Mouse (Mus musculus): ENCODE results near the gene Stk38. TPM values are rescaled to one million over a fixed set of nuclear protein-coding genes. Genes with fewer than 3 reads are reported as not detected.

Stk38 gene
- total RNA-seq, 1 experiment: 78.0 TPM

DNA sequence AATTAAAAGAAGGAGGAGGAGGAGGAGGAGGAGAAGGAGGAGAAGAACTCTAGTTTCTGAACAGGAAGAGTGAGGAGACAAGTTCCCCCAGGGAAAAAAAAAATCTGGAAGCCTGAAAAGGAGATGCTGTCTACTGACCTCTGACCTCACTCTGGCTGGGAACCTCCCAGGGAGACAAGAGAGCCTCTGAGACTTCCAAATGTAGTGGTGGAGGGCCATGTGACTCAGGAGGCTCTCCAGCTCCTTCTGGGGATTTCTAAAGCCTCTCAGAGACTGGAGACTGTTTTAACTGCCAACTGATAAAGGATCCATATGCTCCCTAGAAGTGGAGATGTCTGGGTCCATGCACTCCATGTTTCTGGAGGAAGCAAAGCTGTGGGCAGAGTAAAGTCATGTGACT lies 6.4 kb upstream of the Stk38 start:
- in situ Hi-C loops (cut with MboI; ENCODE audit: low sequenced_read_pairs in 2 of 2, unreplicated experiment in 2 of 2): no loop called here
- Histone ChIP-seq H3K9ac (ENCODE audit: insufficient read depth, low read depth, low read length, poor library complexity, severe bottlenecking) (no peak overlapping the region), H3K36me3 (ENCODE audit: control insufficient read depth, insufficient read depth, low read length, poor library complexity, severe bottlenecking) (no peaks in the 10 kb centered on the region), H3K4me1 (ENCODE audit: control insufficient read depth in 2 of 2, insufficient read depth in 2 of 2, low read length in 2 of 2, poor library complexity in 1 of 2) (peaks cover 9 to 23% of the 10 kb centered on the region in 2 experiments), H3K4me3 (ENCODE audit: insufficient read depth in 1 of 2, low read depth in 1 of 2, low read length in 2 of 2, poor library complexity in 1 of 2, severe bottlenecking in 1 of 2) (no peak overlapping the region), H3K9me3 (ENCODE audit: control insufficient read depth, insufficient read depth, low read depth, low read length) (no peaks in the 10 kb centered on the region), H3K27ac (ENCODE audit: insufficient read depth, low read depth, low read length, poor library complexity, severe bottlenecking) (no peak overlapping the region; the same call in 1 of the 2 replicates)
- no peak for DNase-seq (ENCODE audit: low read depth, low spot score)
- TF ChIP-seq ZNF384 (IDR thresholded peaks at IDR 0.05; ENCODE audit: low read depth, low read length) (no peak), ZC3H11A (IDR thresholded peaks at IDR 0.05; ENCODE audit: borderline replicate concordance, low read depth, low read length) (no peak), HCFC1 (IDR thresholded peaks at IDR 0.05; ENCODE audit: borderline replicate concordance, insufficient read depth, low read length) (no peak), CHD2 (IDR thresholded peaks at IDR 0.05; ENCODE audit: low read depth, low read length) (no peak), MAFK (IDR thresholded peaks at IDR 0.05; ENCODE audit: insufficient read depth, low read depth, low read length) (no peak)

DNA sequence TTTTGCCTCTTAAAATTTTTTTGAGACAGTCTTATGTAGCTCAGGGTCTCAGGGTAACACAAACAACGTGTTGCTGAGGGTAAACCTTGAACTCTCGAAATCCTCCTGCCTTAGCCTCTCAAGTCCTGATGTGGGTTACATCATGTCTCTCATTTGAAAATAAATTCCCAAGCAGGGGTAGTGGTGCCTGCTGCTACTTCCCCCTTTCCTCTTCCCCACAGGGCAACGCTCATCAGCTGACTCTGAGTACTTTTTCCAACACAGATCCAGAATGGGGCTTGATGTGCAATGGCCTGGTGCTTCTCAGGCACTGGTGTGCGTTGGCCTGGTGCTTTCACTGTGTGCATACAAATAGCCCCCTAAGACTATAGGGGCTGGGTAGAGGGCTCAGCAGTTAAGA lies 1.4 kb upstream of the Stk38 start:
- DNase-seq (ENCODE audit: low read depth, low spot score): no peak
- in situ Hi-C loops (cut with MboI; ENCODE audit: low sequenced_read_pairs in 2 of 2, unreplicated experiment in 2 of 2): no loop called here
- Histone ChIP-seq H3K9me3 (ENCODE audit: control insufficient read depth, insufficient read depth, low read depth, low read length) (no peaks in the 10 kb centered on the region), H3K9ac (ENCODE audit: insufficient read depth, low read depth, low read length, poor library complexity, severe bottlenecking) (no peak overlapping the region), H3K36me3 (ENCODE audit: control insufficient read depth, insufficient read depth, low read length, poor library complexity, severe bottlenecking) (no peaks in the 10 kb centered on the region), H3K27ac (ENCODE audit: insufficient read depth, low read depth, low read length, poor library complexity, severe bottlenecking) (peak overlapping the region; percentile 75), H3K4me1 (ENCODE audit: control insufficient read depth in 2 of 2, insufficient read depth in 2 of 2, low read length in 2 of 2, poor library complexity in 1 of 2) (peaks cover 10 to 16% of the 10 kb centered on the region in 2 experiments), H3K4me3 (ENCODE audit: insufficient read depth in 1 of 2, low read depth in 1 of 2, low read length in 2 of 2, poor library complexity in 1 of 2, severe bottlenecking in 1 of 2) (no peak overlapping the region)
- no peak for TF ChIP-seq HCFC1 (IDR thresholded peaks at IDR 0.05; ENCODE audit: borderline replicate concordance, insufficient read depth, low read length)
- TF ChIP-seq MAFK (IDR thresholded peaks at IDR 0.05; ENCODE audit: insufficient read depth, low read depth, low read length): no peak
- TF ChIP-seq CHD2 (IDR thresholded peaks at IDR 0.05; ENCODE audit: low read depth, low read length): no peak
- no peak for TF ChIP-seq ZNF384 (IDR thresholded peaks at IDR 0.05; ENCODE audit: low read depth, low read length)
- no peak for TF ChIP-seq ZC3H11A (IDR thresholded peaks at IDR 0.05; ENCODE audit: borderline replicate concordance, low read depth, low read length)

DNA sequence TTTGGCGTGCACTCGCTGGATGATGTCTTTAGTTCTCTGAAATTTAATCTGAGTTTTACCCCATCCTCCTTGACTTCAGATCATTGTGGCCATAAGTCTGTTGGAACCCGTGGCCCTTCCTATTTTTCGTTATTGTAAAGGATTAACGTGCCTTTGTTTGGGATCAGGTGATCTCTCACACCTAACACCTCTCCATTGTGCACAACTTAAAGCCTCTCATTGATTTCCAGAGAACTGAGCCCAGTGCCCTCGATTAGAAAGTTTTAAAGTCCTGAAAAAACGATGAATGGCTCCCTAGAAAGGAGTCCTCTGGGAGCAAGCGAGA lies 493 bp upstream of the Stk38 start:
- Histone ChIP-seq H3K27ac (ENCODE audit: insufficient read depth, low read depth, low read length, poor library complexity, severe bottlenecking) (peak overlapping the region; percentile 94), H3K4me3 (ENCODE audit: insufficient read depth in 1 of 2, low read depth in 1 of 2, low read length in 2 of 2, poor library complexity in 1 of 2, severe bottlenecking in 1 of 2) (peak overlapping the region; percentile 33 to 43), H3K4me1 (ENCODE audit: control insufficient read depth in 2 of 2, insufficient read depth in 2 of 2, low read length in 2 of 2, poor library complexity in 1 of 2) (peaks cover 8 to 16% of the 10 kb centered on the region in 2 experiments; a peak in 3 of 4 replicates), H3K36me3 (ENCODE audit: control insufficient read depth, insufficient read depth, low read length, poor library complexity, severe bottlenecking) (no peaks in the 10 kb centered on the region), H3K9me3 (ENCODE audit: control insufficient read depth, insufficient read depth, low read depth, low read length) (no peaks in the 10 kb centered on the region), H3K9ac (ENCODE audit: insufficient read depth, low read depth, low read length, poor library complexity, severe bottlenecking) (peak overlapping the region; percentile 45; the same call in 1 of the 2 replicates)
- TF ChIP-seq ZC3H11A (IDR thresholded peaks at IDR 0.05; ENCODE audit: borderline replicate concordance, low read depth, low read length) (no peak), ZNF384 (IDR thresholded peaks at IDR 0.05; ENCODE audit: low read depth, low read length) (no peak), HCFC1 (IDR thresholded peaks at IDR 0.05; ENCODE audit: borderline replicate concordance, insufficient read depth, low read length) (no peak), MAFK (IDR thresholded peaks at IDR 0.05; ENCODE audit: insufficient read depth, low read depth, low read length) (no peak), CHD2 (IDR thresholded peaks at IDR 0.05; ENCODE audit: low read depth, low read length) (no peak)
- in situ Hi-C loops (cut with MboI; ENCODE audit: low sequenced_read_pairs in 2 of 2, unreplicated experiment in 2 of 2): no loop called here
- peak; percentile 86 for DNase-seq (ENCODE audit: low read depth, low spot score)

DNA sequence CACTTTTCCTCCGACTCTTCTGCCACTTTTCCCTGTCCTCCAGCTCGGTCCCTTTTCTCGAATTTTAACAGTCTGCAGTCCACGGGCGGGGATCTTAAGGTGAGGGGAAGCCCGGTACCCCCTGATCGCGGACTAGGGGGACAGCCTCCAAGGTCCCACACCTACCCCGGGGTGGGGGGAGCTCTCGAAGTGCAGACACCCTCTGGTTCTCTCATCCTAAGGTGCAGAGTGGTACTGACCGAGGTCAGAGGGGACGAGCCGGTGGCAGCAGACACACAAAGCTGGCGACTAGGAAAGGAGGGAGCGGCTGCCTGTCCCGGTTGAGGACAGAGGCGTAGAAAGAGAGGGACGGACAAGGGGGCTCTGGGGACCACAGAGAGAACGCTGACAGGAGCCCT lies 553 bp downstream of the Stk38 start:
- H3K4me1 ChIP-seq (ENCODE audit: control insufficient read depth in 2 of 2, insufficient read depth in 2 of 2, low read length in 2 of 2, poor library complexity in 1 of 2): peaks cover 8 to 10% of the 10 kb centered on the region in 2 experiments; a peak in 3 of 4 replicates
- peak overlapping the region; percentile 95 for H3K9ac ChIP-seq (ENCODE audit: insufficient read depth, low read depth, low read length, poor library complexity, severe bottlenecking)
- in situ Hi-C loops (cut with MboI; ENCODE audit: low sequenced_read_pairs in 2 of 2, unreplicated experiment in 2 of 2): no loop called here
- peak overlapping the region; percentile 80 to 88 for H3K4me3 ChIP-seq (ENCODE audit: insufficient read depth in 1 of 2, low read depth in 1 of 2, low read length in 2 of 2, poor library complexity in 1 of 2, severe bottlenecking in 1 of 2)
- H3K36me3 ChIP-seq (ENCODE audit: control insufficient read depth, insufficient read depth, low read length, poor library complexity, severe bottlenecking): no peaks in the 10 kb centered on the region
- no peak for DNase-seq (ENCODE audit: low read depth, low spot score)
- TF ChIP-seq CHD2 (IDR thresholded peaks at IDR 0.05; ENCODE audit: low read depth, low read length) (no peak), ZC3H11A (IDR thresholded peaks at IDR 0.05; ENCODE audit: borderline replicate concordance, low read depth, low read length) (no peak), ZNF384 (IDR thresholded peaks at IDR 0.05; ENCODE audit: low read depth, low read length) (no peak), HCFC1 (IDR thresholded peaks at IDR 0.05; ENCODE audit: borderline replicate concordance, insufficient read depth, low read length) (no peak), MAFK (IDR thresholded peaks at IDR 0.05; ENCODE audit: insufficient read depth, low read depth, low read length) (no peak)
- H3K9me3 ChIP-seq (ENCODE audit: control insufficient read depth, insufficient read depth, low read depth, low read length): no peaks in the 10 kb centered on the region
- peak overlapping the region; percentile 90 for H3K27ac ChIP-seq (ENCODE audit: insufficient read depth, low read depth, low read length, poor library complexity, severe bottlenecking)

DNA sequence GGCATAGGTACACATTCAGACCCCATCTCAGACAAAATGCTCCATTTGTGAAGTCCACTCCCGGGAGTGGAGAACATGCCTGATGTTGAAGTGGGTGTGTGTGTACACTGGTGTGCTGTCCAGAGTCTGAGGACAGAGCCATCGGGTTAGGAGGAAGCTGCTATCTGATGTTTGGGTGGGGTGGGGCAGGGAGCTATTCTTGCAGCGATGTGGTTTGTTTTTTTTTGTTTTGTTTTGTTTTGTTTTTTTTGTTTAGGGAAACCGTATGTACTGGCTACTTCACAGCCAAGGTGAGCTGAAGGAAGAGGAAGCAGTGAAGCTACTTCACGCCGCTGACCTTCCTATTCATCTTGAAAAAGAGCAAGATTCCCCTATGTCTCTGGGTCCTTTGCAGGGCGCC lies 983 bp downstream of the Stk38 start:
- no peak for DNase-seq (ENCODE audit: low read depth, low spot score)
- peak overlapping the region; percentile 90 for H3K27ac ChIP-seq (ENCODE audit: insufficient read depth, low read depth, low read length, poor library complexity, severe bottlenecking)
- H3K4me1 ChIP-seq (ENCODE audit: control insufficient read depth in 2 of 2, insufficient read depth in 2 of 2, low read length in 2 of 2, poor library complexity in 1 of 2): peaks cover 7 to 8% of the 10 kb centered on the region in 2 experiments; a peak in 3 of 4 replicates
- no peak for TF ChIP-seq CHD2 (IDR thresholded peaks at IDR 0.05; ENCODE audit: low read depth, low read length)
- no peak for TF ChIP-seq ZC3H11A (IDR thresholded peaks at IDR 0.05; ENCODE audit: borderline replicate concordance, low read depth, low read length)
- no peak for TF ChIP-seq ZNF384 (IDR thresholded peaks at IDR 0.05; ENCODE audit: low read depth, low read length)
- TF ChIP-seq MAFK (IDR thresholded peaks at IDR 0.05; ENCODE audit: insufficient read depth, low read depth, low read length): no peak
- TF ChIP-seq HCFC1 (IDR thresholded peaks at IDR 0.05; ENCODE audit: borderline replicate concordance, insufficient read depth, low read length): no peak
- in situ Hi-C loops (cut with MboI; ENCODE audit: low sequenced_read_pairs in 2 of 2, unreplicated experiment in 2 of 2): no loop called here
- H3K9ac ChIP-seq (ENCODE audit: insufficient read depth, low read depth, low read length, poor library complexity, severe bottlenecking): peak overlapping the region; percentile 95
- H3K4me3 ChIP-seq (ENCODE audit: insufficient read depth in 1 of 2, low read depth in 1 of 2, low read length in 2 of 2, poor library complexity in 1 of 2, severe bottlenecking in 1 of 2): peak overlapping the region; percentile 80 to 88
- H3K9me3 ChIP-seq (ENCODE audit: control insufficient read depth, insufficient read depth, low read depth, low read length): no peaks in the 10 kb centered on the region
- H3K36me3 ChIP-seq (ENCODE audit: control insufficient read depth, insufficient read depth, low read length, poor library complexity, severe bottlenecking): no peaks in the 10 kb centered on the region
